Mouse (Mus musculus) small intestine, adult 2 months (tissue): ENCODE data around the gene Olfr1278. TPM values are rescaled to one million over a fixed set of nuclear protein-coding genes. Genes with fewer than 3 reads are reported as not detected.

Experiments
- H3K27ac ChIP-seq: fragments of 200-500 bp; 2 replicates; pipeline ENCODE4 v1.5.1; 2012; ENCODE audit warnings: low read depth, low read length, control low read depth, inconsistent platforms; ENCODE audit not compliant: insufficient read depth
- H3K27me3 ChIP-seq: fragments of 200-500 bp; 2 replicates; pipeline ENCODE4 v1.6.1; 2012; ENCODE audit warnings: mild to moderate bottlenecking, moderate library complexity, low read length, inconsistent platforms; ENCODE audit not compliant: control insufficient read depth, insufficient read depth
- H3K36me3 ChIP-seq: fragments of 200-500 bp; 2 replicates; pipeline ENCODE4 v1.6.1; 2012; ENCODE audit warnings: mild to moderate bottlenecking, low read length, control low read depth, inconsistent platforms; ENCODE audit not compliant: control insufficient read depth, insufficient read depth
- H3K4me1 ChIP-seq: fragments of 200-500 bp; 2 replicates; pipeline ENCODE4 v1.6.1; 2012; ENCODE audit warnings: low read length, inconsistent platforms, mixed read lengths; ENCODE audit not compliant: control insufficient read depth, insufficient read depth, insufficient read length
- H3K4me3 ChIP-seq: fragments of 200-500 bp; 2 replicates; pipeline ENCODE4 v1.5.1; 2012; ENCODE audit warnings: low read depth, mild to moderate bottlenecking, control low read depth, inconsistent platforms, low read length, moderate library complexity
- CTCF ChIP-seq: fragments of 200-500 bp; IDR thresholded peaks from 2 replicates; pipeline ENCODE4 v1.5.1; 2012; ENCODE audit warnings: low read depth, mild to moderate bottlenecking, control low read depth, inconsistent platforms, low read length, moderate library complexity, mixed read lengths; ENCODE audit not compliant: insufficient replicate concordance, insufficient read length; ENCODE audit errors: extremely low read depth
- POLR2A ChIP-seq: fragments of 200-500 bp; IDR thresholded peaks from 2 replicates; pipeline ENCODE4 v1.6.1; 2012; ENCODE audit warnings: low read depth, mild to moderate bottlenecking, control low read depth, inconsistent platforms, low read length, moderate library complexity
- WGBS: fragments of 180-500 bp; shearing (Covaris S2); methylation state at CpG from one replicate; pipeline ENCODE4 v1.1.7; 2018; 5-methylcytosine and 5-hydroxymethylcytosine counted together
- polyA plus RNA-seq: library from polyadenylated mRNA; depleted of rRNA; stranded (reverse); fragments of >200 nt; gene quantifications from 2 replicates; pipeline ENCODE4 v1.2.3, GENCODE M21; 2012; rRNA removed

The Olfr1278 gene
- polyA plus RNA-seq, 1 experiment = not detected

GRCm38 (mm10) chr2:111335976-111336375 is 46.0 kb downstream of the Olfr1278 start, which contains the start of gene Olfr1282:
TSS of gene Olfr1282 (minus strand) at chr2:111336076.
- no peaks in the 10 kb centered on the region for H3K36me3 ChIP-seq
- 60% methylated on average over 2 of the region's 2 CpGs for WGBS
- TF ChIP-seq CTCF (no peak), POLR2A (no peak)
- H3K27me3 ChIP-seq = no peaks in the 10 kb centered on the region
- no peaks in the 10 kb centered on the region for H3K4me1 ChIP-seq
- H3K27ac ChIP-seq = no peak within 1 kb of the TSS
- H3K4me3 ChIP-seq = no peak within 1 kb of the TSS

Other genes with a start within 250 kb of the Olfr1278 start
- not detected in 2 replicates for gene Gm13941, start 184.2 kb upstream of the Olfr1278 start, polyA plus RNA-seq
- gene Gm15130, start 137.2 kb upstream of the Olfr1278 start, polyA plus RNA-seq = not detected in 2 replicates
- gene 4930430A15Rik, start 60.5 kb upstream of the Olfr1278 start, polyA plus RNA-seq = not detected in 2 replicates
- gene Olfr1275, start 54.9 kb upstream of the Olfr1278 start, polyA plus RNA-seq = not detected in 2 replicates
- not detected in 2 replicates for gene Olfr1276, start 35.6 kb upstream of the Olfr1278 start, polyA plus RNA-seq
- not detected in 2 replicates for gene Olfr1277, start 16.0 kb upstream of the Olfr1278 start, polyA plus RNA-seq
- not detected in 2 replicates for gene Olfr1279, start 10.5 kb downstream of the Olfr1278 start, polyA plus RNA-seq
- not detected in 2 replicates for gene Olfr1280, start 23.9 kb downstream of the Olfr1278 start, polyA plus RNA-seq
- gene Olfr1281, start 36.4 kb downstream of the Olfr1278 start, polyA plus RNA-seq = not detected in 2 replicates
- gene Olfr1282, start 45.9 kb downstream of the Olfr1278 start, polyA plus RNA-seq = not detected in 2 replicates
- not detected in 2 replicates for gene Olfr1283, start 76.7 kb downstream of the Olfr1278 start, polyA plus RNA-seq
- gene Olfr1284, start 85.4 kb downstream of the Olfr1278 start, polyA plus RNA-seq = not detected in 2 replicates
- not detected in 2 replicates for gene Olfr1286, start 133.0 kb downstream of the Olfr1278 start, polyA plus RNA-seq
- not detected in 2 replicates for gene Olfr1287, start 159.0 kb downstream of the Olfr1278 start, polyA plus RNA-seq
- gene Olfr1288, start 184.0 kb downstream of the Olfr1278 start, polyA plus RNA-seq = not detected in 2 replicates
- not detected in 2 replicates for gene Olfr1289, start 190.7 kb downstream of the Olfr1278 start, polyA plus RNA-seq
- gene Olfr1290, start 203.7 kb downstream of the Olfr1278 start, polyA plus RNA-seq = not detected in 2 replicates
- not detected in 2 replicates for gene Olfr1291-ps1, start 207.0 kb downstream of the Olfr1278 start, polyA plus RNA-seq
- gene Olfr1293-ps, start 235.1 kb downstream of the Olfr1278 start, polyA plus RNA-seq = not detected in 2 replicates